Mouse (Mus musculus) intestine, postnatal 0 days (tissue): Measurements from ENCODE around the gene Nr3c2. TPM values are rescaled to one million over a fixed set of nuclear protein-coding genes. Genes with fewer than 3 reads are reported as not detected.

Source experiments
- ATAC-seq: fragments of 200-750 bp; cut with Nextera tagmentation; 2 replicates; pipeline ENCODE4 v1.8.0; 2017; ENCODE audit warnings: mild to moderate bottlenecking, moderate TSS enrichment, moderate library complexity
- H3K27ac ChIP-seq: fragments of 300-500 bp; sonication (generic); 2 replicates; pipeline ENCODE4 v1.5.1; 2014; ENCODE audit warnings: mild to moderate bottlenecking, low read depth, low read length, moderate library complexity
- H3K27me3 ChIP-seq: fragments of 300-500 bp; sonication (generic); replicated peaks from 2 replicates; pipeline ENCODE4 v1.6.1; 2014; ENCODE audit warnings: low read length, mixed read lengths; ENCODE audit not compliant: control insufficient read depth, insufficient read depth
- H3K36me3 ChIP-seq: fragments of 300-500 bp; sonication (generic); 2 replicates; pipeline ENCODE4 v1.6.1; 2014; ENCODE audit warnings: mild to moderate bottlenecking, moderate library complexity; ENCODE audit not compliant: control insufficient read depth, insufficient read depth
- H3K4me1 ChIP-seq: fragments of 300-500 bp; sonication (generic); replicated peaks from 2 replicates; pipeline ENCODE4 v1.6.1; 2014; ENCODE audit warnings: antibody characterized with exemption, low read length, mixed read lengths; ENCODE audit not compliant: control insufficient read depth, insufficient read depth
- H3K4me2 ChIP-seq: fragments of 300-500 bp; sonication (generic); replicated peaks from 2 replicates; pipeline ENCODE4 v1.6.1; 2014; ENCODE audit warnings: low read depth, mild to moderate bottlenecking, moderate library complexity
- H3K4me3 ChIP-seq: fragments of 300-500 bp; sonication (generic); 2 replicates; pipeline ENCODE4 v1.5.1; 2014; ENCODE audit warnings: low read depth, low read length
- H3K9ac ChIP-seq: fragments of 300-500 bp; sonication (generic); 2 replicates; pipeline ENCODE4 v1.6.1; 2014; ENCODE audit warnings: mild to moderate bottlenecking, low read depth, low read length
- H3K9me3 ChIP-seq: fragments of 300-500 bp; sonication (generic); 2 replicates; pipeline ENCODE4 v1.6.1; 2016; ENCODE audit warnings: mixed run types; ENCODE audit not compliant: control insufficient read depth
- CTCF ChIP-seq: sonication (generic); IDR thresholded peaks from 2 replicates; pipeline ENCODE4 v1.5.1; 2016; ENCODE audit warnings: low read depth, mild to moderate bottlenecking, control low read depth, antibody characterized with exemption, moderate library complexity
- WGBS: fragments of 180-500 bp; shearing (Covaris S2); extraction: QIAGEN DNeasy Blood & Tissue Kit; methylation state at CpG from one replicate; pipeline ENCODE4 v1.1.7; 2014; 5-methylcytosine and 5-hydroxymethylcytosine counted together
- polyA plus RNA-seq: library from polyadenylated mRNA; unstranded; fragments of >200 nt; fragmentation: Nextera tagmentation; extraction: Ambion mirVana; gene quantifications from 2 replicates; pipeline ENCODE4 v1.2.1, GENCODE M21; 2015

The Nr3c2 gene
- polyA plus RNA-seq, 1 experiment from 2014 or later, result 7.4 TPM

GRCm38 (mm10) chr8:77176343-77176742, 277.1 kb downstream of the Nr3c2 start:
- Histone ChIP-seq H3K27ac (no peak overlapping the region), H3K36me3 (no peaks in the 10 kb centered on the region), H3K4me1 (no peaks in the 10 kb centered on the region), H3K9ac (no peak overlapping the region), H3K9me3 (no peaks in the 10 kb centered on the region), H3K27me3 (no peaks in the 10 kb centered on the region), H3K4me3 (no peak overlapping the region), H3K4me2 (no peak overlapping the region)
- WGBS, result 97% methylated on average over 4 of the region's 4 CpGs
- TF ChIP-seq CTCF, result no peak
- no peak for ATAC-seq

- no peaks in the 10 kb centered on the region for H3K9me3 ChIP-seq
- no peaks in the 10 kb centered on the region for H3K4me1 ChIP-seq
- no peak overlapping the region for H3K4me3 ChIP-seq
- H3K27ac ChIP-seq, result no peak overlapping the region
- no peaks in the 10 kb centered on the region for H3K36me3 ChIP-seq
- H3K4me2 ChIP-seq, result no peak overlapping the region
- H3K27me3 ChIP-seq, result no peaks in the 10 kb centered on the region
- WGBS, result 94% methylated on average over 28 of the region's 28 CpGs
- no peak for ATAC-seq
- no peak overlapping the region for H3K9ac ChIP-seq
- no peak for TF ChIP-seq CTCF
Measured at GRCm38 (mm10) chr8:77185816-77186215, 286.6 kb downstream of the Nr3c2 start.

- Histone ChIP-seq H3K27me3 (no peaks in the 10 kb centered on the region), H3K27ac (no peak overlapping the region), H3K36me3 (no peaks in the 10 kb centered on the region), H3K4me2 (no peak overlapping the region), H3K4me1 (no peaks in the 10 kb centered on the region), H3K4me3 (no peak overlapping the region), H3K9me3 (no peaks in the 10 kb centered on the region), H3K9ac (no peak overlapping the region)
- no peak for ATAC-seq
- TF ChIP-seq CTCF, result no peak
- WGBS, result 81% methylated on average over 9 of the region's 9 CpGs
Measured at GRCm38 (mm10) chr8:77186914-77187536, 287.8 kb downstream of the Nr3c2 start.

- no peak for ATAC-seq
- Histone ChIP-seq H3K9me3 (no peaks in the 10 kb centered on the region), H3K36me3 (no peaks in the 10 kb centered on the region), H3K27ac (no peak overlapping the region), H3K27me3 (no peaks in the 10 kb centered on the region), H3K4me2 (no peak overlapping the region), H3K4me3 (no peak overlapping the region), H3K9ac (no peak overlapping the region), H3K4me1 (no peaks in the 10 kb centered on the region)
- TF ChIP-seq CTCF, result no peak
- WGBS, result 59% methylated on average over 9 of the region's 9 CpGs
Measured at GRCm38 (mm10) chr8:77187748-77188147, 288.5 kb downstream of the Nr3c2 start.

- no peak for ATAC-seq
- 68% methylated on average over 4 of the region's 4 CpGs for WGBS
- H3K9ac ChIP-seq, result no peak overlapping the region
- no peak for TF ChIP-seq CTCF
- H3K27me3 ChIP-seq, result no peaks in the 10 kb centered on the region
- H3K4me1 ChIP-seq, result no peaks in the 10 kb centered on the region
- no peak overlapping the region for H3K4me2 ChIP-seq
- no peaks in the 10 kb centered on the region for H3K9me3 ChIP-seq
- no peak overlapping the region for H3K27ac ChIP-seq
- no peaks in the 10 kb centered on the region for H3K36me3 ChIP-seq
- no peak overlapping the region for H3K4me3 ChIP-seq
Measured at GRCm38 (mm10) chr8:77188298-77188697, 289.1 kb downstream of the Nr3c2 start.

- H3K4me1 ChIP-seq, result no peaks in the 10 kb centered on the region
- no peak overlapping the region for H3K4me3 ChIP-seq
- TF ChIP-seq CTCF, result no peak
- no peaks in the 10 kb centered on the region for H3K27me3 ChIP-seq
- WGBS, result 72% methylated on average over 9 of the region's 9 CpGs
- H3K36me3 ChIP-seq, result no peaks in the 10 kb centered on the region
- no peak overlapping the region for H3K27ac ChIP-seq
- H3K9me3 ChIP-seq, result no peaks in the 10 kb centered on the region
- no peak for ATAC-seq
- H3K4me2 ChIP-seq, result no peak overlapping the region
- H3K9ac ChIP-seq, result no peak overlapping the region
Measured at GRCm38 (mm10) chr8:77189318-77189717, 290.1 kb downstream of the Nr3c2 start.

GRCm38 (mm10) chr8:77190393-77190792, 291.2 kb downstream of the Nr3c2 start:
- Histone ChIP-seq H3K27me3 (no peaks in the 10 kb centered on the region), H3K4me2 (no peak overlapping the region), H3K9me3 (no peaks in the 10 kb centered on the region), H3K27ac (no peak overlapping the region), H3K4me1 (no peaks in the 10 kb centered on the region), H3K36me3 (no peaks in the 10 kb centered on the region), H3K9ac (no peak overlapping the region), H3K4me3 (no peak overlapping the region)
- 60% methylated on average over 3 of the region's 3 CpGs for WGBS
- no peak for ATAC-seq
- TF ChIP-seq CTCF, result no peak
